Mouse (Mus musculus) embryonic facial prominence, embryonic 13.5 days (tissue): Measurements from ENCODE around the gene Abcb11. TPM values are rescaled to one million over a fixed set of nuclear protein-coding genes. Genes with fewer than 3 reads are reported as not detected.

Source experiments
- ATAC-seq: fragments of 200-750 bp; cut with Nextera tagmentation; 2 replicates; pipeline ENCODE4 v1.8.0; 2017; ENCODE audit warnings: low read depth; ENCODE audit not compliant: insufficient number of reproducible peaks, insufficient read depth, low FRiP score, low TSS enrichment
- H3K27ac ChIP-seq: fragments of 300-500 bp; sonication (generic); 2 replicates; pipeline ENCODE4 v1.5.1; 2015; ENCODE audit warnings: moderate library complexity, mild to moderate bottlenecking, inconsistent platforms
- H3K27me3 ChIP-seq: fragments of 300-500 bp; sonication (generic); 2 replicates; pipeline ENCODE4 v1.6.1; 2015; ENCODE audit warnings: mild to moderate bottlenecking, inconsistent platforms
- H3K36me3 ChIP-seq: fragments of 300-500 bp; sonication (generic); 2 replicates; pipeline ENCODE4 v1.6.1; 2015; ENCODE audit warnings: mild to moderate bottlenecking, inconsistent platforms
- H3K4me1 ChIP-seq: fragments of 300-500 bp; sonication (generic); 2 replicates; pipeline ENCODE4 v1.6.1; 2015; ENCODE audit warnings: inconsistent platforms
- H3K4me2 ChIP-seq: fragments of 300-500 bp; sonication (generic); 2 replicates; pipeline ENCODE4 v1.6.1; 2015; ENCODE audit warnings: moderate library complexity, mild to moderate bottlenecking, inconsistent platforms
- H3K4me3 ChIP-seq: fragments of 300-500 bp; sonication (generic); 2 replicates; pipeline ENCODE4 v1.5.1; 2015; ENCODE audit warnings: mild to moderate bottlenecking, inconsistent platforms
- H3K9ac ChIP-seq: fragments of 300-500 bp; sonication (generic); 2 replicates; pipeline ENCODE4 v1.6.1; 2015; ENCODE audit warnings: mild to moderate bottlenecking, inconsistent platforms
- H3K9me3 ChIP-seq: fragments of 300-500 bp; sonication (generic); 2 replicates; pipeline ENCODE4 v1.6.1; 2016; ENCODE audit warnings: inconsistent platforms
- WGBS: fragments of 180-500 bp; shearing (Covaris S2); methylation state at CpG from one replicate; pipeline ENCODE4 v1.1.7; 2015; ENCODE audit warnings: mixed read lengths; 5-methylcytosine and 5-hydroxymethylcytosine counted together
- polyA plus RNA-seq: library from polyadenylated mRNA; unstranded; fragments of >200 nt; fragmentation: Nextera tagmentation; extraction: Ambion mirVana; gene quantifications from 2 replicates; pipeline ENCODE4 v1.2.1, GENCODE M21; 2015

Gene Abcb11
- polyA plus RNA-seq, 1 experiment from 2014 or later = not detected

DNA sequence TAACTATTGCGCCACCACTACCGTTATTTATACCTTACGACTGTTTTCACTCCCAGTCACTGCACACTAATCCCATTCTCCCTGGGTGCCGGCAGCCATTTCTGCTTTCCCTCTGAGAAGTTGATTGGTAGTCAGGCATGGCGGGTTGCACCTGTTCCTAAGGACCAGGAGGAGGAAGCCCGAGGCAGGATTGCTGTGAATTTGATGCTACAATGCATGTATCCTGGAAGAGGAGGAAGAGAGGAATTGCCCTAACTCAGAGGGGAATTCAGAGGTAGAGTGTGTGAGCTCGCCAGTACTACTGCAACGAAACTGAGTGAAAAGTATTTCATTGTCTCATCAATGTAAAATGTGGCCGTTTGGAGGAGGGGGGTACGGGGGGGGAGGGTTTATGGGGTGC, 129.8 kb downstream of the Abcb11 start:
- H3K4me3 ChIP-seq = no peak overlapping the region
- no peaks in the 10 kb centered on the region for H3K4me1 ChIP-seq
- no peak overlapping the region for H3K27ac ChIP-seq
- WGBS = 68% methylated on average over 10 of the region's 10 CpGs
- no peak for ATAC-seq
- no peaks in the 10 kb centered on the region for H3K27me3 ChIP-seq
- no peak overlapping the region for H3K4me2 ChIP-seq
- H3K9ac ChIP-seq = no peak overlapping the region
- H3K9me3 ChIP-seq = no peaks in the 10 kb centered on the region
- no peaks in the 10 kb centered on the region for H3K36me3 ChIP-seq

DNA sequence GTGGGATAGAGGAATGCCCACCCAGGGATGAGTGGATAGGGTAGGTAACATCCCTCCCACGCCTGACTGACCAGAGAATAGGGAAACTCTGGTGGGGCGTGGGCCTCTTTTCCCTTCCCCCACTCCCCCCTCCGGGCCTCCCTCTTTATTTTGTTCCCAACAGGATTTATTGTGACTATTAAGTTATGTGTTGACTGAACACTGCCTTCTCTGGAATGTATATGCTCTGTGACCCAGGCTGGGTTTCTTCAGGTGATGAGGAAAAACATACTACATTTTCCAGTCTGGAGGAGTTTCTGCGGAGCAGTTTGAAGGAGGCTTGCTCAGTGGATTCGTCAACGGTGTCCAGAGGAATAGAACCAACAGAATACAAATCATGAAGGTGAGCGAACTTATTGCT, 131.6 kb downstream of the Abcb11 start, which contains the start of gene G6pc2:
Gene G6pc2 (plus strand): TSS at position 301 of the 400 bp plus-strand sequence.
- 79% methylated on average over 7 of the region's 7 CpGs for WGBS
- no peak within 1 kb of the TSS for H3K4me2 ChIP-seq
- H3K9me3 ChIP-seq = no peaks in the 10 kb centered on the region
- no peak within 1 kb of the TSS for H3K4me3 ChIP-seq
- ATAC-seq = no peak
- no peaks in the 10 kb centered on the region for H3K36me3 ChIP-seq
- no peaks in the 10 kb centered on the region for H3K4me1 ChIP-seq
- no peak within 1 kb of the TSS for H3K9ac ChIP-seq
- no peaks in the 10 kb centered on the region for H3K27me3 ChIP-seq
- no peak within 1 kb of the TSS for H3K27ac ChIP-seq

DNA sequence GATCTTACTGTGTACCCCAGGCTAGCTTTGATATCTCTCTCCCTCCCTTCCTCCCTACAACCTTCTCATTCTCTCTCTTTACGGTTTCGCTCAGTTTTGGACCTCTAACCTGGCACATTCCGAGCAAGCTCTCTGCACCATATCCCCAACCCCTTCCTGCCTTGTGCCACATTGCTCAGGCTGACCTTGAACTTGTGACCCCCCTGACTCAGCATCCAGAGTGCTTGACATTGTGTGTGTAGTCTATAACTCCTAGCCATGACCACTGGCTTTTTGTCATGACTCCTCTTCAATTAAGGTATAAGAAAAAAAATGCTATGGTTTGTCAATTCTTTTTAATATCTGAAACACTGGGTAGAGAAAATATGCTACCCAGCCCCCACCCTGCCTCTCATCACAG, 132.7 kb downstream of the Abcb11 start:
- Histone ChIP-seq H3K4me2 (no peak overlapping the region), H3K36me3 (no peaks in the 10 kb centered on the region), H3K27me3 (no peaks in the 10 kb centered on the region), H3K4me3 (no peak overlapping the region), H3K27ac (no peak overlapping the region), H3K9me3 (no peaks in the 10 kb centered on the region), H3K4me1 (peaks cover 8% of the 10 kb centered on the region), H3K9ac (no peak overlapping the region)
- 84% methylated on average over 3 of the region's 3 CpGs for WGBS
- no peak for ATAC-seq

DNA sequence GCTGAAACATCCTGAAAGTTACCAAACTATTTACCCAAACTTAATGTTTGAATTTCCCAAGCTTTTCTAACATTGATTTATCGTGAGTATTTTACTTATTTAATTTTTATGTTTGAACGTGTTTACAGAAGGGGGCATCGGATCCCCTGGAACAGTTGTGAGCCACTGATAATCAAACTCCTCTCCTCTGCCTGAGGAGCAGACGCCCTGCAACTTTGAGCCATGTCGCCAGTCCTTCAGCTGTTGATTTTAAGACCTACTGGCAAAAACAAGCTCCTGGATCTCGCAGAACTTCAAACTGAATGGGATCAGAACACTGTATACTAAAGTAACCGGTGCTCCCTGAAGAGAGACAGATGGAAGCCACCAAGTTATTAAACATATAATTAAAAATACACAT, 135.9 kb downstream of the Abcb11 start:
- Histone ChIP-seq H3K9ac (no peak overlapping the region), H3K4me2 (peak overlapping the region; percentile 70), H3K4me3 (peak overlapping the region; percentile 88), H3K4me1 (peaks cover 12% of the 10 kb centered on the region), H3K9me3 (no peaks in the 10 kb centered on the region), H3K36me3 (peaks cover 10% of the 10 kb centered on the region), H3K27me3 (no peaks in the 10 kb centered on the region), H3K27ac (no peak overlapping the region)
- ATAC-seq = no peak
- WGBS = 23% methylated on average over 7 of the region's 7 CpGs

DNA sequence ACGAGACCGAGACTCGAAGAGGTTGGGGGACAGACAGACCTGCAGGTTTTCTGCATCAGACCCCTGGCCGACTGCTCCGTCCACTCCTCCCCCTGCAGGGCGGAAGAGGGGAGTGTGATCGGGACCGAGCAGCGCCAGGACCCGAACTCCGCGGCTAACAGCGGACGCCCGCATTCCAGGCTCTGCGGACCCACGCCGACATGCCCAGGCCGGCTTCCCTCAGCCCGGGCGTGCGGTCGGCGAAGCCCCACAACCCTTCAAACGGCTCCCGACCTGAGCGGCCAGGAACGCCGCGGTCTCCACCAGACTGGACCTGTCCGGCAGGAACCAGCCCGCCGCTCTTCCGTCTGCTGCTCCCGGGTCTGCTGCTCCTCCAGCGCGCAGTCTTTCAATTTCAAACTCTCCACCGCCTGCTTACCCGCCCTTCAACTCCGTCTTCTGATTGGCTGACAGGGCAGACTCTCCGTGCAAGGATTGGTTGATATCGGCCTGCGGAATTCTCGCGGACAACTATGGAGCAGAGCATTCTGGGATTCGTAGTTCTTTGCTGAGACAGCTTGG, 136.5 kb downstream of the Abcb11 start, which contains the start of gene Spc25:
Gene Spc25 (minus strand): TSS at position 404 of the 561 bp plus-strand sequence.
- H3K27ac ChIP-seq = peak within 1 kb of the TSS; percentile 81
- peak; percentile 99 for ATAC-seq

DNA sequence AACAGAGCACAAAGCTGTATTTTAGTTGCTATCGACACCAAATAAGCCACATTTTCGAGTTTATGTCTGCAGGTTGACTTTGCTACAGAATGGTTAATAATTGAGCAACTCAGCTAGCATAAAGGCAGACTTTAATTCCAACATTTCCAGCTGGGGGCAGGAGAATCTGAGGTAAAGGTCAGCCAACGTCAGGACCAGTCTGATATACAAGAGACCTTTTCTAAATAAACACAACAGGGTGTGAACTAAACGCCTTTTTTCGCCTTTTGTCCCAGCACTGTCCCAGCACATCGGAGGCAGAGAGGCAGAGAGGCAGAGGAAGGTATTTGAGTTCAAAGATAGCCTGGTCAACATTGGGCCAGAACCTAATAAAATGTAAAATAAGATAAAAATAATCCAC, 137.2 kb downstream of the Abcb11 start:
- no peak for ATAC-seq
- H3K27ac ChIP-seq = no peak overlapping the region
- WGBS = 25% methylated on average over 6 of the region's 6 CpGs

More for the DNA sequence above, 136.5 kb downstream of the Abcb11 start, which contains the start of gene Spc25:
- Histone ChIP-seq H3K4me2 (peak within 1 kb of the TSS; percentile 70), H3K36me3 (peaks cover 16% of the 10 kb centered on the region), H3K9me3 (no peaks in the 10 kb centered on the region), H3K9ac (peak within 1 kb of the TSS; percentile 87), H3K27me3 (no peaks in the 10 kb centered on the region), H3K4me3 (peak within 1 kb of the TSS; percentile 88), H3K4me1 (peaks cover 12% of the 10 kb centered on the region)
- under 1% methylated on average over 46 of the region's 46 CpGs for WGBS

DNA sequence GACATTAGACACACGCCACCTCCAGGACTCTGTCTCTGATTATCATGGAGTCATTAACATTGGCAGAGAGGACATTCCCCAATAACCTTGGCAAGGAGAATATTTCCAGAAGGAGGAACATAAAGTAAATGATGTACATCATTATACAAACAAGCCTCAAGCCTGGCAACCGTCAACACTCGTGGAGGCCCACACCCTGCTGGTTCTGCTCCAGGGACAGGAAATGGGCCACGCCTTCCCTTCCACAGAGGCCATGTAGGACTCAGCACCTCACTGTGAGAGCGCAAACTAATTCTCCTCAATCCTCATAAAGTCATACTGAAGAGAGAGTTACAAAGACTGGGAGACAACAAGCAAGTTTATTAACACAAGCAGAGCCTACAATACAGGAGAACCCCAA, 148.9 kb downstream of the Abcb11 start:
- no peak overlapping the region for H3K4me2 ChIP-seq
- no peak overlapping the region for H3K27ac ChIP-seq
- no peak for ATAC-seq
- peaks cover 3% of the 10 kb centered on the region; the same call in 1 of the 2 replicates for H3K9me3 ChIP-seq
- WGBS = 90% methylated on average over 5 of the region's 5 CpGs
- H3K9ac ChIP-seq = no peak overlapping the region
- no peaks in the 10 kb centered on the region for H3K4me1 ChIP-seq
- no peaks in the 10 kb centered on the region for H3K27me3 ChIP-seq
- H3K36me3 ChIP-seq = peaks cover 38% of the 10 kb centered on the region
- no peak overlapping the region for H3K4me3 ChIP-seq

More for the DNA sequence above, 137.2 kb downstream of the Abcb11 start:
- Histone ChIP-seq H3K36me3 (peaks cover 18% of the 10 kb centered on the region), H3K9ac (peak overlapping the region; percentile 87), H3K4me1 (peaks cover 12% of the 10 kb centered on the region), H3K4me3 (peak overlapping the region; percentile 88), H3K4me2 (peak overlapping the region; percentile 70), H3K9me3 (no peaks in the 10 kb centered on the region), H3K27me3 (no peaks in the 10 kb centered on the region)

DNA sequence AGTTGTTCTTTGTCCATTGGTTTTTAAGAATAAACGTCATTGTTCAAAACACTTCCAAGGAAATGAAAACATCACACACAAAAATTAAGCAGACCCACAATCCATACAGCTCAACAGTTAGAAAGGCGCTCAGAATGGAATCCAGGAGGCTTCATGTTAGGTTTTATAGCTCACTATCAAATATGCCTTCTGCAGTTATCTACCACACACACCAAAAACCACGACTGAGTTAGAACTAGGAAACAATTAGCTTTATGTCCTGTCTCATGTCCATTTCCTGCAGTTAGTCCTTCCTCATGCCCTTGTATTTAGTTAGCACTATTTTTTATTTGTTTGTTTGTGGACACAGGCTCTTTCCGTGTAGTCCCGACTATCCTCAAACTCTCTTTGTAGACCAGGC, 151.4 kb downstream of the Abcb11 start:
- Histone ChIP-seq H3K4me3 (no peak overlapping the region), H3K9ac (no peak overlapping the region), H3K36me3 (peaks cover 29% of the 10 kb centered on the region), H3K4me2 (no peak overlapping the region), H3K9me3 (peaks cover 3% of the 10 kb centered on the region; the same call in 1 of the 2 replicates), H3K27me3 (no peaks in the 10 kb centered on the region), H3K4me1 (no peaks in the 10 kb centered on the region), H3K27ac (no peak overlapping the region)
- 89% methylated on average over 5 of the region's 5 CpGs for WGBS
- ATAC-seq = no peak

DNA sequence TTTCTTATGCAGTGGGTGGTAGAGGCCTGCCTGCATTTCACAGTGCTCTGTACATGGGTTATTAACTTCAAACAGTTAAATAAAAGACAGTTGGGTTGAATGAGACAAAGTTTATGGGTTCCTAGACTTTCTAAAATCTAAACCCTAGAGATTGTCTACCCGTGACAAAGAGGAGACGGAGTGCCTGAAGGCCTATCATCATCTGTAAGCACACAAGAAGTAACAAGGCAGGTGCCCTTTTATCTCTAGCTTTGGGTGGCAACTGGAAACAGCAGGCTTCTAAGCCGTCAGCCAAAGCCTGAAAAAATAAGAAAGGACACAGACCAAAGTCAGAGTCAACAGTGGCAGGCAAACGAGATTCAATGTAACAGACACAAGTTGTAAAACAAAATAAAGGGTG, 153.2 kb downstream of the Abcb11 start:
- no peak for ATAC-seq
- no peaks in the 10 kb centered on the region for H3K4me1 ChIP-seq
- peaks cover 14% of the 10 kb centered on the region for H3K36me3 ChIP-seq
- no peak overlapping the region for H3K9ac ChIP-seq
- H3K27ac ChIP-seq = no peak overlapping the region
- H3K4me2 ChIP-seq = no peak overlapping the region
- 71% methylated on average over 4 of the region's 4 CpGs for WGBS
- H3K9me3 ChIP-seq = peaks cover 3% of the 10 kb centered on the region; the same call in 1 of the 2 replicates
- H3K4me3 ChIP-seq = no peak overlapping the region
- no peaks in the 10 kb centered on the region for H3K27me3 ChIP-seq

DNA sequence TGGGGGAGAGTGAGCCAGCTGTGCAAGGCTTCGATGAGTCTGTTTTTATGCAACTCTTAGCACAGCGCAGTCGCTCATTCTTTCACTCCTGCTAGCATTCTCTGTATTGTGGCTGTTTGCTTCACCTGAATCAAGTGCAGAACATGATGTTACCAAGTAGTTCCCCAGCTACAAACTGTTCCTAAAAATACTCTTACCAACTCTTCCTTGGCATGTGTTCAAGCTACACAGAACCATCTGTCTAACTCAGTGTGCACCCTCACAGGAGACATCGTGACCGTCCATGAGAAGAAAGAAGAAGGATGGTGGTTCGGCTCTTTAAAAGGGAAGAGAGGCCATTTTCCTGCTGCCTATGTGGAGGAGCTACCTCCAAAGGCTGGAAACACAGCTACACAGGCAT, 153.7 kb downstream of the Abcb11 start:
- Histone ChIP-seq H3K36me3 (peaks cover 9% of the 10 kb centered on the region), H3K4me1 (no peaks in the 10 kb centered on the region), H3K4me2 (no peak overlapping the region), H3K9ac (no peak overlapping the region), H3K27me3 (no peaks in the 10 kb centered on the region), H3K4me3 (no peak overlapping the region), H3K27ac (no peak overlapping the region), H3K9me3 (peaks cover 3% of the 10 kb centered on the region; the same call in 1 of the 2 replicates)
- ATAC-seq = no peak
- WGBS = 93% methylated on average over 6 of the region's 6 CpGs
